Mouse (Mus musculus) heart, postnatal 4 days (tissue): ENCODE measurements around the gene H2-T24. TPM values are rescaled to one million over a fixed set of nuclear protein-coding genes. Genes with fewer than 3 reads are reported as not detected.
A peak's percentile ranks its signal among the peaks of the same experiment; 100 is the strongest.
"Not testable (repeated sequence)": the region's sequence is repeated elsewhere in the genome, so short reads cannot be mapped to it uniquely, and the experiment has no call there.

Experiments
- DNase-seq: peaks from one replicate; pipeline ENCODE4 v3.0.0; 2021
- total RNA-seq, 2 experiments: library from RNA; stranded (reverse); gene quantifications; 2 replicates each; pipeline ENCODE4 v1.2.3; 2021

The H2-T24 gene
- total RNA-seq, 2 experiments from 2014 or later, result 1.1 to 1.6 TPM

GRCm38 (mm10) chr17:36023710-36024654 is 3.6 kb upstream of the H2-T24 start:
- DNase-seq, result peak; percentile 16

GRCm38 (mm10) chr17:36022922-36023321 is 2.6 kb upstream of the H2-T24 start:
- no peak for DNase-seq

GRCm38 (mm10) chr17:36022098-36022497 is 1.7 kb upstream of the H2-T24 start:
- DNase-seq, result no peak

GRCm38 (mm10) chr17:36021309-36021708 is 949 bp upstream of the H2-T24 start:
- no peak for DNase-seq

GRCm38 (mm10) chr17:36019519-36019918 is 841 bp downstream of the H2-T24 start:
- DNase-seq, result no peak

GRCm38 (mm10) chr17:36018979-36019378 is 1.4 kb downstream of the H2-T24 start:
- no peak for DNase-seq

GRCm38 (mm10) chr17:36017046-36017445 is 3.3 kb downstream of the H2-T24 start:
- no peak for DNase-seq

GRCm38 (mm10) chr17:36014977-36015376 is 5.4 kb downstream of the H2-T24 start:
- no peak for DNase-seq

- DNase-seq, result not testable (repeated sequence)
Observed at GRCm38 (mm10) chr17:36004409-36004808, 16.0 kb downstream of the H2-T24 start.

GRCm38 (mm10) chr17:36003331-36003730 is 17.0 kb downstream of the H2-T24 start:
- no peak for DNase-seq

GRCm38 (mm10) chr17:36001966-36002365 is 18.4 kb downstream of the H2-T24 start:
- no peak for DNase-seq

GRCm38 (mm10) chr17:36001121-36001897 is 19.1 kb downstream of the H2-T24 start:
- DNase-seq, result no peak

GRCm38 (mm10) chr17:36000349-36000748 is 20.0 kb downstream of the H2-T24 start:
- no peak for DNase-seq

GRCm38 (mm10) chr17:35999356-35999755 is 21.0 kb downstream of the H2-T24 start:
- no peak for DNase-seq

GRCm38 (mm10) chr17:35998545-35999305 is 21.6 kb downstream of the H2-T24 start:
- DNase-seq, result no peak

GRCm38 (mm10) chr17:35997713-35998510 is 22.4 kb downstream of the H2-T24 start:
- no peak for DNase-seq

- peak; percentile 98 for DNase-seq
Observed at GRCm38 (mm10) chr17:35996949-35997348, 23.4 kb downstream of the H2-T24 start.

GRCm38 (mm10) chr17:35994879-35995240 is 25.5 kb downstream of the H2-T24 start:
- no peak for DNase-seq

- peak; percentile 79 for DNase-seq
Observed at GRCm38 (mm10) chr17:35994175-35994878, 26.0 kb downstream of the H2-T24 start.

GRCm38 (mm10) chr17:35993675-35994074 is 26.7 kb downstream of the H2-T24 start:
- peak; percentile 87 for DNase-seq

GRCm38 (mm10) chr17:35991781-35992180 is 28.6 kb downstream of the H2-T24 start:
- DNase-seq, result peak; percentile 33
